Mouse (Mus musculus): ENCODE results near the gene Gm20671.
"Not testable (repeated sequence)": the region's sequence is repeated elsewhere in the genome, so short reads cannot be mapped to it uniquely, and the experiment has no call there.

Gm20671 gene

GRCm38 (mm10) chr5:32827009-32827408 is at the start of gene Gm20671:
Gene Gm20671 (minus strand): TSS chr5:32827109.
- DNase-seq (ENCODE audit: low read depth in 2 of 2, low spot score in 2 of 2), result no peak

DNA sequence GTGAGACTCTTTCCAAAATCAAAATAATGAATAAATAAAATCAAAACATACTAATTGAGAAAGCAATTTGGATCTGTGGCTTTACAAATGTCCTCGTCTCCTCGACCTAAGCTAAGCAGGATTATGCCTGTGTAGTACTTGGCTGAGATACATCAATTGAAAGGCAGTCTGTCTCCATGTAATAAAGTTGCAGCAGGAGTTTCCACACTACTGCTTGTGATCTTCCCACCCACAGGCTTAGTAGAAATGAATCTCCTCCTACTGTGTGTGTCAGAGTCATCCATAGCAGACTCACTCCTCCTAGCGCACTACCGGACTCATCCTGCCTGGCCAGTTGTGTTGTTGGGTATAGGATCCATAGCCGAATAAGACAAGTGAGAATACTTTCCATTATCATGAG is 45.4 kb upstream of the Gm20671 start:
- no peak for DNase-seq (ENCODE audit: low read depth in 2 of 2, low spot score in 2 of 2)

DNA sequence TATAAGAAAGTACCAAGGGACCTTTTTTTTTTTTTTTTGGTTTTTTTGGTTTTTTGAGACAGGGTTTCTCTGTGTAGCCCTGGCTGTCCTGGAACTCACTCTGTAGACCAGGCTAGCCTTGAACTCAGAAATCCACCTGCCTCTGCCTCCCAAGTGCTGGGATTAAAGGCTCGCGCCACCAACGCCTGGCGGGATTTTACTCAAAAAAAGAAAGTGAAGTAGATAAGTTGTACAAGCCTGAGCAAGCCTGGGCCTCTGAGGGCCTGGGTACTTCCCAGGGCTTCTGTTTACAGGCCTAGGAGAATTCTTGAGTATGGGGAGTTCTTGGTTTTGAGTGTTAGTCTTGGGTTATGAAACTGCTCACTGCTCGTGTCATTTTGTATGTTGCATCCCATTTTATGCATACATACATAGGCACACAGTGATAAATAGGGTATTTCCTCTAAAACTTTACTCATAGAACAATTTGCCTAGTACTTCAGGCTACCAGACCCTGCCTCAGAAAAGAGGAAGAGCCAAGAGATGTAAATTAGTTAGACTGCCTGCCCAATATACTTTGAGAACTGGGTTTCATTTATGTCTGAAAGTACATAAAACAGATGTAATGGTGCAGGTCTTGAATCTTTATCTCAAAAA is 42.6 kb upstream of the Gm20671 start:
- no peak for DNase-seq (ENCODE audit: low read depth in 2 of 2, low spot score in 2 of 2)

GRCm38 (mm10) chr5:32863253-32864228 is 36.6 kb upstream of the Gm20671 start, which contains the start of gene Depdc5:
Gene Depdc5 (plus strand): TSS chr5:32863701.
- peak; percentile 94 to 96 for DNase-seq (ENCODE audit: low read depth in 2 of 2, low spot score in 2 of 2)

DNA sequence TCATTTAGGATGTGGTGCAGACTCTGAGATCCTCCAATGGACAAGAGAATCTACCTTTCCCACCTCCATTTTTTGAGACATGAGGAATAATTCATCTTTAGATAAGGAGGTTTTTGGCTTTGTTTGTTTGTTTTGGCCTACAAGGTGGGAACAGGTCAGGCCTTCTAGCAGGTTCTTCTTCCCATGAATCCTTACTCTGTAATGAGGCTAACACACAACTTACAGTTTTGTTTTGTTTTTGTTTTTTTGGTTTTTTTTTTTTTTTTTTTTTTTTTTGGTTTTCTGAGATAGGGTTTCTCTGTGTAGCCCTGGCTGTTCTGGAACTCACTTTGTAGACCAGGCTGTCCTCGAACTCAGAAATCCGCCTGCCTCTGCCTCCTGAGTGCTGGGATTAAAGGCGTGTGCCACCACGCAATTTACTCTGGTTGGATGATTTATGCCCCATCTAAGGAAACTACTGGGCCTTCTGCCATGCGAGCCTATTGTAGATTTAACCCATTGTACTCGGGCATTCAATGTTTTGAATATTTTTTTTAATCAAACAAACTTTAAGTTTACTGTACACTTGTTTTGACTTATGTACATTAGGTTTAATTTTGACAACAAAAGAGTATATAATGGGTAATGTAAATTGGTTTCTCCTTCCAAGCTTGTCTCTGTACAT is 35.7 kb upstream of the Gm20671 start:
- DNase-seq (ENCODE audit: low read depth in 2 of 2, low spot score in 2 of 2), result no peak

- no peak for DNase-seq (ENCODE audit: low read depth in 2 of 2, low spot score in 2 of 2)
Measured at GRCm38 (mm10) chr5:32861082-32861481, 34.2 kb upstream of the Gm20671 start.

DNA sequence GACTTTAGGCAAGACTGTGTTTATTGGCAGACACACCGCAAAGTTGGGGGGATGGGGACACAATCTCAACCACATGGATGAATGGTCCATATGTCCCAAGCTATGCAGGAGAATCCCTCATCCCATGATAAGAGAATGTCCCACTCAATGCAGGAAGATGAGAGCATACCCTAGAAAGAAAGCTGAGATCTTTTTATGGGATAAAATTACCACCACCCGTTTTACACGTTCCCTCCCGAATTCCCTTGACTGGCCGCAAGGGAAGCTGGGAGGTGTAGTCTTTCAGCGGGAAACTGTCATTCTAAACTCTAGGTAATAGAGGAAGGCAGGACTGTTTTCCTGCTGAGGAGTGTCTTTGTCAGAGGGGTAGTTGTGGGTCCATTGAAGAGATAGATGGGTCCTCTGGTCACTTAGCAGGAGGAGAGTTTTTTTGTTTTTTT is 30.9 kb upstream of the Gm20671 start:
- DNase-seq (ENCODE audit: low read depth in 2 of 2, low spot score in 2 of 2), result no peak

GRCm38 (mm10) chr5:32855274-32855673 is 28.4 kb upstream of the Gm20671 start:
- DNase-seq (ENCODE audit: low read depth in 2 of 2, low spot score in 2 of 2), result not testable (repeated sequence)

- no peak for DNase-seq (ENCODE audit: low read depth in 2 of 2, low spot score in 2 of 2)
Measured at GRCm38 (mm10) chr5:32854818-32855217, 27.9 kb upstream of the Gm20671 start.

- DNase-seq (ENCODE audit: low read depth in 2 of 2, low spot score in 2 of 2), result peak; percentile 98 to 100
Measured at GRCm38 (mm10) chr5:32853731-32854507, 27.0 kb upstream of the Gm20671 start, which contains the start of gene Prr14l. Gene Prr14l (minus strand): TSS chr5:32854256.

DNA sequence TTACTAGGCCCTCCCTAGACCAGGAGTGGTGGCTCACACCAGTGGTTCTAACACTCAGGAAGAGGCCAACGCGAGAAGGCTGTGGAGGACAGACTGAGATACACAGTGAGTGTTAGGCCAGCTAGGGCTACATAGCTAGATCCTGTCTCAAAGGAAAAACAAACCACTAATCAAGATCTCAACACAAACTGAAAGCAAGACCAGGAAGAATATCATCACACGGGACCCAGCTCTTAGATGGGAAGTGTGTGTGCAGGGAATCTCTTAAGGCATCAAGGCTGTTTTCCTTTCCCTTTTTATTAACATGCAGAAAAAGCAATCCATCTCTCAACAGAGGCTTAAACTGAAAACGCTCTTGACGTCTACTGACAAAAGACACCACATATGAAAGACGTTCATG is 25.1 kb upstream of the Gm20671 start:
- DNase-seq (ENCODE audit: low read depth in 2 of 2, low spot score in 2 of 2), result no peak

GRCm38 (mm10) chr5:32849580-32849979 is 22.7 kb upstream of the Gm20671 start:
- not testable (repeated sequence) for DNase-seq (ENCODE audit: low read depth in 2 of 2, low spot score in 2 of 2)

GRCm38 (mm10) chr5:32849178-32849577 is 22.3 kb upstream of the Gm20671 start:
- no peak for DNase-seq (ENCODE audit: low read depth in 2 of 2, low spot score in 2 of 2)

DNA sequence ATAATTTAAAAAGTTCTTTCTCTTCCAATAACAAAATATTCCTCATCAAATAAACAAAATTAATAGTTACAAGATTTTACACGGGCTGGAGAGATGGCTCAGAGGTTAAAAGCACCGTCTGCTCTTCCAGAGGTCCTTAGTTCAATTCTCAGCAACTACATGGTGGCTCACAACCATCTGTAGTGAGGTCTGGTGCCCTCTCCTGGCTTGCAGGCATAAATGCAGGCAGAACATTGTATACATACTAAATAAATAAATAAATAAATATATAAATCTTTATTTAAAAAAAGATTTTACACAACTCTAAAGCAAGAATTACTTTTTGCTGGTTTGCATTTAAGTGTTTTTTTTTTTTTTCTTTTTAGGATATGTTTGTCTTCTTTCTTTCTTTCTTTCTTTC is 13.1 kb upstream of the Gm20671 start:
- DNase-seq (ENCODE audit: low read depth in 2 of 2, low spot score in 2 of 2), result no peak

DNA sequence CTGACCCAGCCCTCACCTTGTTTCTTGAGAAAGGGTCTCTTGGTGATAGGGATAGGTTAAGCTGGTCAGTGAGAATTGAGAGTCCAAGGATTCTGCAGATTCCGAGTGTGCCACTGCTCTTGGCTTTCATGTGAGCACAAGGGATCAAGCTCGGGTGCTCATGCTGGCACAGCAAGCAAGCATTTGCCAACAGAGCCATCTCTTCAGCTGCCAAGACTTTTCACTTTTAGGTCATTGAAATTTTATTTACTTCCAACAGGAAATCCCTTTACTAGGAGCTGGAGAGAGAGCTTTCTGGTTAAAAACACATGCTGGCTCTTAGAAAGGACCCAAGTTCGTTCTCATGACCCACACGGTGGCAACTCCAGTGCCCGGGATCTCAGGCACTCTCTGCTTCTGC is 10.1 kb upstream of the Gm20671 start:
- DNase-seq (ENCODE audit: low read depth in 2 of 2, low spot score in 2 of 2), result no peak

- DNase-seq (ENCODE audit: low read depth in 2 of 2, low spot score in 2 of 2), result no peak
Measured at GRCm38 (mm10) chr5:32834497-32834896, 7.6 kb upstream of the Gm20671 start.

DNA sequence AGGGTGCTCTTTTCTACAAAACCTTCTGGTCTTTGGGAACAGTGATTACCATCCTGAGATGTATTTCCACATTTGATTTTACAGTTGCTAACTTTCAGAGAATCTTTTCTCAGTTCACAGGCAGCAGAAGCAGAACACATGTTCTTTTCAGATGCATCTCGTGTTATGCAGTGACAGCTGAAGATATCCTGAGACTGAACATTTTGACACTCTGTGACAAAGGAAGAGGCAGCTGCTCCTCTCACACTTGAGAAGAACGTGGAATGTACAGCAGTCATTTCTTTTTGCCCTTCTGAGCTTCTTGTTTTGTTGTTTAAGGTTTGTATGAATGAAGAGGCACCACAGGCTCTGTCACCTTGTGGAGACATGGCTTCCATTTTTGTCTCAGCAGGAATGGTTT is 3.1 kb upstream of the Gm20671 start:
- DNase-seq (ENCODE audit: low read depth in 2 of 2, low spot score in 2 of 2), result no peak

DNA sequence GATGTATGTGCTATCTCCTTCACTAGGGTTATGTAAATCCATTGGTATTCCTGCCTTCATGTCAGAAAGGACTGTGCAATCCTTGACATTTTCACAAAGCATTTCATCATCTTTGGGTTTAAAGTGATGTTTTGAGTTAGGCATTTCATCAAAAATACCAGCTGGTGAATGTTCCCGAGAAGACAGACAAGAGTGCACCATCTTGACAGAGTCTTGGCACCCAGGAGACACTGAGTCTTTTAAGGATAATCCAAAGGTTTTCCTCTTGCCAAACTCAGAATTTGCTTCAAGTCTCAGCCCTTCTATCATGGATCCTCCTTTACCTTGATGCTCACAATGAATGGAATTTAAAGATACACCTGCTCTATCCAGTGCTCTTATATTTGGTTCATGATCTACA is 1.9 kb upstream of the Gm20671 start:
- not testable (repeated sequence) for DNase-seq (ENCODE audit: low read depth in 2 of 2, low spot score in 2 of 2)

- no peak for DNase-seq (ENCODE audit: low read depth in 2 of 2, low spot score in 2 of 2)
Measured at GRCm38 (mm10) chr5:32820471-32820870, 6.4 kb downstream of the Gm20671 start.

- no peak for DNase-seq (ENCODE audit: low read depth in 2 of 2, low spot score in 2 of 2)
Measured at GRCm38 (mm10) chr5:32815396-32815795, 11.5 kb downstream of the Gm20671 start.

DNA sequence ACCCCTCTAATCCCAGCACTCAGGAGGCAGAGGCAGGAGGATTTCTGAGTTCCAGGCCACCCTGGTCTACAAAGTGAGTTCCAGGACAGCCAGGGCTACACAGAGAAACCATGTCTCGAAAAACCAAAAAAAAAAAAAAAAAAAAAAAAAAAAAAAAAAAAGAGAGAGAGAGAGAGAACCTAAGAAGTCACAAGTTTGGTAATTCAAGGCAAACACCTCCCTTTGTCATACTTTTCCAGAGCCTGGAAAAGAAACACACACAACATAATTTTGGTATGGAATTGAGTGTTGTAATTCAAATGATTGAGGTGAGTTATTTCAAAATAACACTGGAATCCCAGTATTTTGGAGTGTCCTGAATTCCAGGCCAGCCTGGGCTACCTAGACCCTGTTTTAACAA is 40.5 kb downstream of the Gm20671 start:
- not testable (repeated sequence) for DNase-seq (ENCODE audit: low read depth in 2 of 2, low spot score in 2 of 2)
